Mouse (Mus musculus) lung, postnatal 10 days (tissue): ENCODE results near the gene Arvcf.
A peak's percentile ranks its signal among the peaks of the same experiment; 100 is the strongest.

Source experiments
- DNase-seq: peaks from one replicate; pipeline ENCODE4 v3.0.0; 2021

The Arvcf gene

GRCm38 (mm10) chr16:18347931-18348600 lies at the start of gene Arvcf, which contains the start of gene Tango2:
Gene Arvcf (plus strand): TSS chr16:18348182.
Gene Tango2 (minus strand): TSS chr16:18348103.
- DNase-seq = peak; percentile 95

GRCm38 (mm10) chr16:18308159-18308558 lies 39.8 kb upstream of the Arvcf start:
- no peak for DNase-seq

GRCm38 (mm10) chr16:18318992-18319391 lies 29.0 kb upstream of the Arvcf start:
- no peak for DNase-seq

- DNase-seq = no peak
These were observed 26.5 kb upstream of the Arvcf start for GRCm38 (mm10) chr16:18321443-18321842.

GRCm38 (mm10) chr16:18323460-18323859 lies 24.5 kb upstream of the Arvcf start:
- DNase-seq = peak; percentile 29

GRCm38 (mm10) chr16:18324031-18324430 lies 24.0 kb upstream of the Arvcf start:
- DNase-seq = no peak

GRCm38 (mm10) chr16:18325741-18326140 lies 22.2 kb upstream of the Arvcf start:
- no peak for DNase-seq

- no peak for DNase-seq
These were observed 20.0 kb upstream of the Arvcf start for GRCm38 (mm10) chr16:18327936-18328335.

GRCm38 (mm10) chr16:18328524-18328923 lies 19.5 kb upstream of the Arvcf start:
- DNase-seq = no peak

GRCm38 (mm10) chr16:18333976-18334375 lies 14.0 kb upstream of the Arvcf start:
- DNase-seq = peak; percentile 43

- DNase-seq = no peak
These were observed 12.0 kb upstream of the Arvcf start for GRCm38 (mm10) chr16:18335981-18336380.

- no peak for DNase-seq
These were observed 10.7 kb upstream of the Arvcf start for GRCm38 (mm10) chr16:18337261-18337660.

- peak; percentile 70 for DNase-seq
These were observed 8.1 kb upstream of the Arvcf start for GRCm38 (mm10) chr16:18339866-18340265.

GRCm38 (mm10) chr16:18341605-18342004 lies 6.4 kb upstream of the Arvcf start:
- DNase-seq = no peak

- DNase-seq = no peak
These were observed 5.9 kb upstream of the Arvcf start for GRCm38 (mm10) chr16:18342076-18342475.

GRCm38 (mm10) chr16:18342650-18343570 lies 5.1 kb upstream of the Arvcf start:
- DNase-seq = no peak

- DNase-seq = peak; percentile 98
These were observed 4.2 kb upstream of the Arvcf start for GRCm38 (mm10) chr16:18343778-18344177.

- peak; percentile 93 for DNase-seq
These were observed 2.7 kb upstream of the Arvcf start for GRCm38 (mm10) chr16:18345243-18345642.

GRCm38 (mm10) chr16:18348601-18349175 lies 706 bp downstream of the Arvcf start:
- peak; percentile 47 for DNase-seq

- no peak for DNase-seq
These were observed 1.9 kb downstream of the Arvcf start for GRCm38 (mm10) chr16:18349761-18350325.

GRCm38 (mm10) chr16:18351313-18352055 lies 3.5 kb downstream of the Arvcf start:
- peak; percentile 77 for DNase-seq

GRCm38 (mm10) chr16:18353106-18353505 lies 5.1 kb downstream of the Arvcf start:
- DNase-seq = no peak
